In the genomic region with DNA sequence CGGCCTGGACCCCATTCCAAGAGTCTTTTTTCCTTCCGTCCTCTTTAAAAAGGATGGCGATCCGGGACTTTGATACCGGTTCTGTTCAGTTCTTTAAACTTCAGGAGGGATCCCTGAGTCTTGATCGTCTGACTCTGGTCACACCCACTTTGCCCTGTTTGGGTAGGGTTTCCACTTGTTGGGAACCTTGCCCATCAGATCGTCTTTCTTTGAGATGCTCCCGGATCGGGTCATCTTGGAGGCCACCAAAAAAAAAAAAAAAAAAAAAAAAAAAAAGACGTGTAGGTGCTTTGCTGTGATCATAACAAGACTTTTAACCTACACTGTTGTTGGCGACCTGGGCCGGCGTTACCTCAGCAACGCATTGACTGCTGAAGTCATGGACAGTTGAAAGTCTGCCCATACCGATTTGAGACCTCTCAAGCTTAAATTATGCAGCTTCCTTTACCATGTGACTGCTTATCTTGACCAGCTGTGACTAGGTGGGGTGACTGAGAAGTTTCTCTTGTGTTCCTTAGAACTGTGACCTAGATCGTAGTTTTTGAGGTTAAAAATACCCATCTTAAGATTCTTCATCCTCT, we compare ENCODE assay signal across 7 mouse cellular contexts. TPM values are rescaled to one million over a fixed set of nuclear protein-coding genes. Genes with fewer than 3 reads are reported as not detected.
DNase-seq lines count a peak whose midpoint lies in the region; TF ChIP-seq lines count a peak whose summit lies in the region.

No protein-coding gene starts in this region.

- H3K79me3 ChIP-seq in C2C12 (ENCODE audit: low read depth): no peaks in the 10 kb centered on the region

- H3K79me2 ChIP-seq in C2C12 (ENCODE audit: control insufficient read depth, insufficient read depth): peaks cover 34% of the 10 kb centered on the region

- H3K4me1 ChIP-seq in embryonic fibroblast, embryonic 13.5 days (ENCODE audit: control insufficient read depth, insufficient read depth, low read length): no peaks in the 10 kb centered on the region
- peaks cover 5% of the 10 kb centered on the region for H3K4me1 ChIP-seq in lung, adult 2 months (ENCODE audit: control insufficient read depth, insufficient read depth, low read length)

- H3ac ChIP-seq in C2C12 (ENCODE audit: control insufficient read depth, insufficient read length, low read depth): peak overlapping the region; percentile 92

- H3K27me3 ChIP-seq in C2C12 (ENCODE audit: control insufficient read depth, insufficient read depth, insufficient read length): no peaks in the 10 kb centered on the region

- peak; percentile 69 for DNase-seq in ES-CJ7 (ENCODE audit: low read depth, low spot score)
- peak; percentile 70 for DNase-seq in induced T-regulatory cell, adult 2 months (ENCODE audit: low read depth)
- DNase-seq in lung, adult 2 months: peak; percentile 11
- DNase-seq in retina, embryonic 14.5 days (ENCODE audit: low spot score): peak; percentile 20
- DNase-seq in gastrocnemius, postnatal 14 days: no peak

- peak overlapping the region; percentile 66 for H3K27ac ChIP-seq in embryonic fibroblast, embryonic 13.5 days (ENCODE audit: insufficient read depth, low read length)

- intact Hi-C loops in gastrocnemius, postnatal 14 days (cut with DNase I; ENCODE audit: low total_unique reads): loop anchor here (10.0 kb wide), 1 partner anchor 332 kb away; no protein-coding TSS in a partner anchor

- H3K4me3 ChIP-seq in C2C12 (ENCODE audit: insufficient read depth, poor library complexity, severe bottlenecking): peak overlapping the region; percentile 67
- peak overlapping the region; percentile 95 for H3K4me3 ChIP-seq in embryonic fibroblast, embryonic 13.5 days (ENCODE audit: insufficient read depth, low read length)
- H3K4me3 ChIP-seq in lung, adult 2 months (replicated peaks; ENCODE audit: extremely low read depth, low read depth, low read length): peak overlapping the region; percentile 96

- TF ChIP-seq POLR2A in embryonic fibroblast, embryonic 13.5 days (IDR thresholded peaks at IDR 0.05; ENCODE audit: low read depth, low read length): peak; percentile 14; the same call in 1 of the 2 replicates
- TF ChIP-seq POLR2A in lung, adult 2 months (IDR thresholded peaks at IDR 0.05; ENCODE audit: borderline replicate concordance, extremely low read depth, low read depth, low read length): no peak

- TF ChIP-seq CTCF in C2C12 (IDR thresholded peaks at IDR 0.05; ENCODE audit: control insufficient read depth, insufficient read depth, insufficient read length): no peak
- no peak for TF ChIP-seq CTCF in embryonic fibroblast, embryonic 13.5 days (IDR thresholded peaks at IDR 0.05; ENCODE audit: borderline replicate concordance, insufficient read depth, low read length)
- TF ChIP-seq CTCF in lung, adult 2 months (IDR thresholded peaks at IDR 0.05; ENCODE audit: insufficient read depth, low read length): no peak

- H3K36me3 ChIP-seq in C2C12 (ENCODE audit: control insufficient read depth, insufficient read depth): no peaks in the 10 kb centered on the region

- WGBS in lung, adult 2 months: 5% methylated on average over 16 of the region's 16 CpGs

TF ChIP-seq in C2C12, 6 proteins besides CTCF, POLR2A, EP300 and RAD21:
- TF ChIP-seq FOSL1 (IDR thresholded peaks at IDR 0.05; ENCODE audit: insufficient read depth, low read length, poor library complexity, severe bottlenecking) (no peak), MYOG (IDR thresholded peaks at IDR 0.05; ENCODE audit: control insufficient read depth, extremely low read depth, insufficient read length) (no peak), USF1 (IDR thresholded peaks at IDR 0.05; ENCODE audit: low read depth) (peak; percentile 27)

RNA-seq across cellular contexts. Expression of a gene that starts 0.8 kb away (rescaled TPM):
- polyA plus RNA-seq in C2C12 (2012; fragmentation: generic; extraction: Trizol): 78.8 TPM
- polyA plus RNA-seq in embryonic fibroblast, embryonic 13.5 days (2011; ENCODE audit: insufficient read length, low read depth, missing spikeins): 43.0 and 43.7 TPM in 2 replicates
- polyA plus RNA-seq in lung, adult 2 months (2012; rRNA removed): 41.0 and 62.7 TPM in 2 replicates
- 10 to 100 TPM; 13.1 to 13.9 TPM for total RNA-seq in gastrocnemius, postnatal 14 days (2021)

RNA-seq across cellular contexts. Expression of a gene that starts 12.1 kb away (rescaled TPM):
- 94.5 TPM for polyA plus RNA-seq in C2C12 (2012; fragmentation: generic; extraction: Trizol)
- polyA plus RNA-seq in embryonic fibroblast, embryonic 13.5 days (2011; ENCODE audit: insufficient read length, low read depth, missing spikeins): 39.7 and 40.1 TPM in 2 replicates
- 18.5 and 21.3 TPM in 2 replicates for polyA plus RNA-seq in lung, adult 2 months (2012; rRNA removed)
- 10 to 100 TPM; 17.4 to 18.6 TPM for total RNA-seq in gastrocnemius, postnatal 14 days (2021)

RNA-seq across cellular contexts. Expression of a gene that starts 33.9 kb away (rescaled TPM):
- polyA plus RNA-seq in C2C12 (2012; fragmentation: generic; extraction: Trizol): 142 TPM
- polyA plus RNA-seq in embryonic fibroblast, embryonic 13.5 days (2011; ENCODE audit: insufficient read length, low read depth, missing spikeins): 137 and 221 TPM in 2 replicates
- polyA plus RNA-seq in lung, adult 2 months (2012; rRNA removed): 4.0 and 12.8 TPM in 2 replicates
- 1 to 10 TPM; 3.9 to 4.5 TPM for total RNA-seq in gastrocnemius, postnatal 14 days (2021)

Comparison
In these comparisons a context has a peak if more than half of its experiments do, and no peak if none do; other contexts are left out.
1. RNA of a gene that starts 33.9 kb away (polyA plus RNA-seq): 142 TPM in C2C12 (single experiment) and 137 to 221 TPM in embryonic fibroblast, embryonic 13.5 days; 4.0 to 12.8 TPM in lung, adult 2 months; every median in the first group is over 10 times any median in the second.
2. Peak in every context shown above with its lines, with median percentiles within 50 percentile points of each other: H3K4me3 ChIP-seq.